Mouse (Mus musculus) liver, adult 2 months (tissue): ENCODE measurements around the gene Rapsn.

Experiments used
- CTCF ChIP-seq: fragments of 200-500 bp; IDR thresholded peaks from 2 replicates; pipeline ENCODE4 v1.5.1; 2011; ENCODE audit warnings: low read depth, low read length, control low read depth
- POLR2A ChIP-seq: fragments of 200-500 bp; IDR thresholded peaks from 2 replicates; pipeline ENCODE4 v1.6.1; 2011; ENCODE audit warnings: low read length, control low read depth; ENCODE audit not compliant: insufficient read depth; ENCODE audit errors: extremely low read depth

- TF ChIP-seq CTCF (no peak), POLR2A (no peak)
These were observed 43.6 kb downstream of the Rapsn start for GRCm38 (mm10) chr2:91079026-91079384.
